Mouse (Mus musculus) ovary, postnatal 36 days (tissue): ENCODE measurements around the gene Slc6a13.
A peak's percentile ranks its signal among the peaks of the same experiment; 100 is the strongest.

Experiments used
- DNase-seq: peaks from one replicate; pipeline ENCODE4 v3.0.0; 2022; ENCODE audit warnings: low spot score, mixed read lengths

The Slc6a13 gene

DNA sequence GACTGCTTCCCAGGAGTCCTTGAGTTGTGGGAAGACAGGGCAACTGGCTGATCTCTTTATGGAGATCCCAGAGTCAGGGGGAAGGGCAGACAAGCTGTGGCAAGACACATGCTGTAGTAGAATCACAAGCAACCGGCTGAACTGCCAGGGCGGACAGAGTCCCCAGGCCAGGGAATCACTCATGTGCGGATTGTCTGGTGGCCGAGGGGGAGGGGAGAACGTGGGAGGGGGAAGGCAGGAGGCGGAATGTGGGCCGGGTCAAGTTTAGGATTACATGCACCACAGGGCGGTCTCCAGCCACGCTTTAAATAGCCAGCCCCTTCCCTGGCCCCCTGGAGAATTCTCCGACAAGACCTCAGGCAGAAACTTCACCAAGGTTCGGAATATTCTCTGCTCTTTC lies at the start of gene Slc6a13:
TSS of gene Slc6a13 (plus strand) at position 274 of the 400 bp plus-strand sequence.
- DNase-seq, result peak; percentile 22

DNA sequence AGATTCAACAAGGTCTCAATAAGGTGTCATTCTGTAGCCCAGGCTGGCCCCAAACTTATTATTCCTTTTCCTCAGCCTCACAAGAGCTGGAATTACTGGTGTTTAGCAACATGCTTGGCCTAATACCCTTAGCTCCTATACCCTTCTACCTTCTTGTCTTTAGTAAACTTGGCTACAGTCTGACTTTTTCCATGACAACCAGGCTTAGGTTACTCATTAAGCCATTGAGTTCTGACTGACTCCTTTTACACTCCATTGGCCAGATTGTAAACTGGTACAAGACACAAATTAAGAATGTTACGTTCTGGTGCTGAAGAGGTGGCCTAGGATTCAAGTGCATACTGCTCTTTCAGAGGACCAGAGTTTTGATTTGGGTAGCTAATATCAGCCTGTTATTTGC lies 49.6 kb upstream of the Slc6a13 start:
- DNase-seq, result no peak

DNA sequence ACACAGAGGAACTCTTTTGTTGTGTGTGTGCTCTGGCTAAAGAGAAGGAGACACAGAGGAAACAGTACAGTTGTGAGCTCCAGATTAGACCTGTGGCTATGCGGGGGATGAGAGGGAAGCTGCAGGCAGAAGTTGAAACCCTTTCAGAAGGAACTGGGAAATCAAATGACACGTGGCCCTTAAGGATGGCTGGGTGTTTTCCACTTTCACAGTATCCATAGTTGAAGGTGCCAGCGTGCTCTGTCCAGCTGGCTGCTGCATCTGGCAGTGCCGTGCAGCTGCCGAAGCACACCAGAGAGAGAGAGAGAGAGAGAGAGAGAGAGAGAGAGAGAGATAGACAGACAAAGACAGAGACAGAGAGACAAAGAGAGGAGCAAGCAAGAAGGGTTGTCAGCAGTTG lies 48.8 kb upstream of the Slc6a13 start:
- no peak for DNase-seq

DNA sequence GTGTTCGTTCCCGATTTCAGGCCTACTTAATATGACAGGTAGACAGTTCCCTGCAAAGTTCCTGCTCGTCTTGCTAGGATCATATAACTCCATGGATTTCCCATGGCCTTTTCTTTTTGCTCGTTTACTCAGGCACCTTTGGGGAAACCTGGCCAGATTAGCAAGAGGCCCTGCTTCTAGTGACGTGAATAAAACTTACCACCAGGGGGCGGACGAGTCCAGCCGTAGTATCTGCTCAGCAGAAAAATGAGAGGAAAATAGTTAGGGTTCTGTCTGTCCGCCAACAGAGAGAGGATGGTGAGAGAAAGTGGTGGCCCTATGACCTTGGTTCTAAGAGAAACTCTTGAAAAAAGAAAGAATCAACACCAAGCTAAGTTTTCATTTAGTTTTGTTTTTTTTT lies 39.5 kb upstream of the Slc6a13 start:
- peak; percentile 58 for DNase-seq

DNA sequence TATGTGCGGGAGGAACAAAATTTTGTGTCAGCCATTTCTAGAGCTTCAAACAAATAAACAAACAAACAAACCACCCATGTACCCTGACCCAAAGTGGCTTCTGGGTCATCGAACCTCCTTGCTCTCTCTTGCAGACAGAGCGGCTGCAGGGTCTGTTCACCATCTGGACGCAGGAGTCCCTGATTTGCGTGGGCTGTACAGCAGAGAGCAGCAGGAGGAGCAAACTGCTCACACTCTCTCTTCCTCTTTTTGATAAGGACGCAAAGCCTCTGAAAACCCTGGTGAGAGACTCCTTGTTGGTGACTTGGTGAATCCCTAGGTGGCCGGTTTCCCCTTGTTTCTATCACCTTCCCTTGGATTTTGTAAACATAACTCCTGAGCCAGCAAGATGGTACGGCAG lies 38.8 kb upstream of the Slc6a13 start:
- no peak for DNase-seq

GRCm38 (mm10) chr6:121262004-121262403 lies 38.0 kb upstream of the Slc6a13 start:
- DNase-seq, result no peak

- DNase-seq, result no peak
Observed at GRCm38 (mm10) chr6:121262496-121262895, 37.5 kb upstream of the Slc6a13 start.

GRCm38 (mm10) chr6:121270156-121270555 lies 29.9 kb upstream of the Slc6a13 start:
- no peak for DNase-seq

- no peak for DNase-seq
Observed at GRCm38 (mm10) chr6:121271707-121272074, 28.3 kb upstream of the Slc6a13 start.

- DNase-seq, result peak; percentile 63
Observed at GRCm38 (mm10) chr6:121272075-121272800, 27.8 kb upstream of the Slc6a13 start.

- no peak for DNase-seq
Observed at GRCm38 (mm10) chr6:121274356-121274755, 25.7 kb upstream of the Slc6a13 start.

GRCm38 (mm10) chr6:121284132-121284531 lies 15.9 kb upstream of the Slc6a13 start:
- no peak for DNase-seq

DNA sequence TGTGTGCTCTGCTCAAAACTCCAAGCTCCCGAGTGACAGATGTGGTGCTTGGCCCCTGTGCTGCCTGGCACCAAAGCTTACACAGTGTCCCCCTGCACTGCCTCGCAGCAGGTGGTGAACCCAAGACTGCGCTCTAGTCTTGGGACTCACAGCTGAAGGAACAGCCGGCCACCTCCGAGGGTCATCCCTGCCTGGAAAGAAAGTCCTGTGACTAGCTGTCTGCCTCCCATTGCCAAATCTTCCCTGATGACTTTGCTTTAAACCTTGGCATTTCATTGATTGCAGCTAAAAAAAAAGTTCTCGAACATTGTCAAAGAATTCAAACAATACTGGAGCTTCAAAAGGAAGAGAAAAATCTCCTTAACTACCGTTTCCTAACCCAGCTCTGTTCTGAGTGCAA lies 710 bp upstream of the Slc6a13 start:
- DNase-seq, result no peak

DNA sequence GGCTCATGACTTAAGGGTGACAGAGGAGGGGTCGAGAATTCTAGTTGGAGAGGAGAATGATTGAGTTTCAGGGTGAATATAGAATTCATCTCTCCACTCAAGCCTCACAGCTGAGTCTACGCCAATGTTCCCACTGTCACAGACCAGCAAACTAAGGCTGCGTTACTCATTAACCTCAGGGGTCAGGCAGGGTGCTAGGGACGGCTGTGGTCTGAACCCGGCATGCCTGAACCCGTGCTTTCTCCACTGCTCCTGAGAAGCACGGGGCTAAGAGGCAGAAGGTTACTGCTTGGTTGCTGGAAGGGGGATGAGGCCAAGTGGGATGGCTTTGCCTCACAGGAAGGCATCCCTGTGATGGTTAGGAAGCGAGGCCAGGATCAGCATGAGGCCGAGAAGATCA lies 477 bp downstream of the Slc6a13 start:
- no peak for DNase-seq

DNA sequence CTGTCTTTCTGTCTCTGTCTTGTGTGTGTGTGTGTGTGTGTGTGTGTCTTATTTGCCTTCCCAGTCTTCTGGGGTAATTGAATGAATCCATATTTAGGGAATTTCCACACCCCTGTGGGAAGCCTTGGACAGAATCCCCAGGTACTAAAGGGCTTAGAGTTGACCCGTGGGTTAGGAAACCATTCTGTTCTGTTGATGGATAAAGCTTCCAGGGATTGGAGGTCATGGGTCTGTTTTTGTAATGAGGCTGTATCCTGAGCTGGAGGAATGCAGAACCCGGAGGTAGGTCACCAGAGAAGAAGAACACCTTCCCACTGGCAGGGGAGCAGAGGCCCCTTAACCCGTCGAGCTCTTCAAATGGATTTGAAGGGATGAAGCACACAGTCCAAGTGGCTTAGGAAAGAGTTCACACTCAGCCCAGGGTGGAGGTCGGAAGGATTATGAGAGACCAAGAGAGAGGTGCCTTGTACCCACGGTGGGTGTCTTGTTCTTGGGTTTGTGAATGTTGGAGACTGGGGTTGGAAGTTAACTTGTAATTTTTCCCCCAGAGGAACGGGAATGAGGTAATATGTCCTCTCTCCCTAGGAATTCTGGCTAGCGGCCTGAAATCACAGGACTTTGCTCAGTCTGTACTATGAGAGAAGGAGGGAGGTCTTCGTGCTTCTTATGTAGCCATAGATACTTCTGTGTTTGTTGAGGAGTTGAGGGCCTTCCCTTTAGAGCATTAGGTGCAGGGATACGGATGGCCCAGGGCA lies 3.6 kb downstream of the Slc6a13 start:
- DNase-seq, result no peak

GRCm38 (mm10) chr6:121304630-121305029 lies 4.6 kb downstream of the Slc6a13 start:
- DNase-seq, result no peak

- DNase-seq, result no peak
Observed at GRCm38 (mm10) chr6:121305571-121305970, 5.5 kb downstream of the Slc6a13 start.

- DNase-seq, result no peak
Observed at GRCm38 (mm10) chr6:121310984-121311383, 11.0 kb downstream of the Slc6a13 start.

DNA sequence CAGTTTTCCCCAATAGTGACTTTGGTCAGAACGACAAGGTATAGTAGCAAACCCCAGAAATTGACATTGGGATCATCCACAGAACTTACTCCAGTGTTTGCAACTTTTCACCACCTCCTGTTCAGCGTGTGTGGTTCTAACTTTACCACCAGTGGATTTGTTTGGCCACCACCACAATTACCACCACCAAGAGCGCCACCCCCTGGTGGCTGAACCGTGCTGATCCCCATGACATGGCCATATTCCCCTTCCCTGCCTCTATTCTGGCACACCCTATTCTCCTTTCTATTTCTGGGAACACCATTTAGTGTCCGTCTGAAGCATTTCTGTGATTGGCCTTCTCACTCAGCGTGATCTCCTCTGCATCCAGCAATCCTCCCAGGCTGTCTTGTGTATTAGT lies 19.1 kb downstream of the Slc6a13 start:
- no peak for DNase-seq

DNA sequence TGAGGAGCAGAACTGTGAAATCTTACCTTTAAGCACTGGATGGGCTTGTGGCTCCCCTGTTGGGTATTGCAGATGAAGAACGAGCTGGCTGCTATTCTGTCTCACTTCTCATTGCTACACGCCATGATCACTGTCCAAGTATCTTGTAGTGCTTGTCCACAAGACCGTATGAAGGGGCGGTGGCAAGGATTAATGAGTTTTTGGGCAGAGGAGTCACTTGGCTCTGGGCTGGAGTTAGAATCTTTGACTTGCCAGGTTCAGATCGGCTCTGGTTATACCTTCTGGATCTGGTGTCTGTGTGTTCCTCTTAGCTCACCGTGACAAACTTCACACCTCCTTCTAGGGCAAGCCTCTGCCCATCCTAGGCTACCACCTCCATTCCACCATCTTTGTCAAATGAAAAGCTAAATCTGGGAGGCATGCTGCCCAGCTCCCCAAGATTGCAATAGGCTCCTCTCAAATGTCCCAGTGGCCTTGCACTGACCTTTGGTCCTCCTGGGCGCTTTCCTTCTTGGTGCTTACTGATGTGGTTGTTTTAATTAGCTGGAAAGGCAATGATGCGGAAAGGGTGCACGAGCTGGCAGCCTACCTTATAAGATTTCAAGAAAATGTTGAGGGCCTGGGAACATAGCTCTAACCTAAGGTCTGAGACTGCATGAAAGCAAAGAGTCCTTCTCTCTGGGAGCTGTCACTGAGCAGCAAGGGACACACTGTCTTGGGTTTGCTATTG lies 22.5 kb downstream of the Slc6a13 start:
- DNase-seq, result no peak

DNA sequence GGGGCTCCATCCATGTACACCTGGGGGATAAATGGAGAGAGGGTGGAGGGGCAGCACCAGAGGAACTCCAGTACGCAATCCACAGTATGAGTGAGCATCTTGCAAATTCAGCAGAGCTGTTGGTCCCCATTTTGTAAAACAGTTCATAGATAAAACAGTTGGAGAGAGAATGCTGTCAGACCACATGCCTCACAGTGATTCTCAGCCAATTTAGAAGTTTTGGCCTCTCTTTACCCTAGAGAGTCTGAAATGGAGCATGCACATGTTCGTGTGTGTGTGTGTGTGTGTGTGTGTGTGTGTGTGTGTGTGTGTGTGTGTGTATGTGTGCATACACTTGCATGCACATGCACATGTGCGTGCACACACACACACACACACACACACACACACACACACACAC lies 25.3 kb downstream of the Slc6a13 start:
- DNase-seq, result no peak

DNA sequence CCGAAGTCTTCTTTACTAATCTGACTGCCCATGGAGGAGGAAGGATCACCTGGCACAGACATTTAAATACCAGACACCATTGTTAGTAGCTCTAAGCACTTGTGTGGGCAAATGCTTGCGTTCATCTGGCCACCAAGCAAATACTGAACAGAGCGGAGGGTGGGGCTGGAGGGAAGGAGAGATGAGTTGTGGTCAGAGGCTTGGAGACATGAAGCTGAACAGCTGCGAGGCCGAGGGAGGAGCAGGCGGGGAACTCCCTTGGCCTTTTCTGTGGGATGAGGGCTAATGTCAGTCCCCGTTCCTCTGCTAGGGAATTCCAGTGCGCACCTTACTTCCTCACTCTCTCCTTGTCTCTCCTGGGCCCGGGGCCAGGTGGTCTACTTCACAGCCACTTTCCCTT lies 25.7 kb downstream of the Slc6a13 start:
- no peak for DNase-seq

DNA sequence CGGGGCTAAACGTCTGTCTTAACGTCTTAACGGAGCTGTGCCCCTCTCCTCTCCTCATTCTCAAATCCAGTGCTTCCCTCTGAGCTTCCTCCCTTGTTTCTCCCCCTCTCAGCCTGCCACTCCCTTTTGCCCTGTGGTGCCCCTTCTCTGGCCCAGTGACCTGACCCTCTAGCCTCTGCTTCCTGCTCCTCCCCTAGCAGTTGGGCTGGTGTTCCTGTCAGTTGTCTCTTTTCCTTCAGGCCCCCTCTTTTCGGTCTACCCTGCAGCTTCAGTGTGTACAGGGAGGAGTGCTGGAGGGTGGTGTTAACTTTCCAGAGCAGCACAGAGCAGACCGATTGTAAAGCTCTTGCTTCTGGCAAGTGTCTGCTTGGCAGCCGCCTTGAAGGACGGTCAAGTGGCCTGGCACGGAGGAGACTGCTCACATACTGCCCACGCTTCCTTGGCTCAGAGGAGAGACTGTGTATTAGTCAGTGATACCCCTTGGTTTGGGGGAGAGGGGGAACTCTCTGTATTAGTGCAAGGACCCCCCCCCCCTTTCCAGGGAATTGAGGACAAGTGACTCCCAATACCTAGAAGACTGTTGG lies 26.6 kb downstream of the Slc6a13 start:
- no peak for DNase-seq
